Mouse (Mus musculus): ENCODE data around the gene Hba-a2.

Hba-a2 gene

DNA sequence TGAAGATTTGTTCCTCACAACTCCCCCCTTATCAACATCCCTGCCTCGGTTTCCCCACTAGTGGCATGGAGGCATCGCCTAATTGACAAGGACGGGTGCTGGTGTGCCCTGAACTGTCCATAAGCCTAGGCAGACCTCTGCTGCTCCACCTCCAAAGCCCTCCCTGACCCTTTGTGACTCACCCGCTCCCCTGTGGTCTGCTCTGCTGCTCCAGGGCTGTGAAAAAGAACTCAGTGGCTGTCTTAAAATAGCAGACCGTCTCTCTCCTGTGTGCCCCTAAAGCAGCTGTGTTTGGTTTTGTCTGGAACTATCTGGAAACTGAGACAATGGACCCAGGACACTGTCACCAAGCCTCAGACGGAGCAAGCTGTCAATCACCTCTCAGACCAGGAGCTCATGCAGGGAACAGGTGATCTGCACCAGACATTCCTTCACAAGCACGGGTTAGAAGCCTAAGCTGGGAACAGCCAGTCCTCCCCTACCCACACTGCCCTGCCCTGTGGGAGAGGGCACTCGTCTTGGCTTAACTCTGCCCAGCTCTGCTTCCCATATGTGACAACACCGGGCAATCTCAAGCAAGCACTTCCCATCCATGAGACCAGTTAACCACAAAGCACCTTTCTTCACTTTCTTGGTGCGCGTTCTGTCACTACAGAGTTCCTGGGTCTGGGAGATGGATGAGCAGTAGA is 24.4 kb downstream of the Hba-a2 start:
- no peak for DNase-seq

DNA sequence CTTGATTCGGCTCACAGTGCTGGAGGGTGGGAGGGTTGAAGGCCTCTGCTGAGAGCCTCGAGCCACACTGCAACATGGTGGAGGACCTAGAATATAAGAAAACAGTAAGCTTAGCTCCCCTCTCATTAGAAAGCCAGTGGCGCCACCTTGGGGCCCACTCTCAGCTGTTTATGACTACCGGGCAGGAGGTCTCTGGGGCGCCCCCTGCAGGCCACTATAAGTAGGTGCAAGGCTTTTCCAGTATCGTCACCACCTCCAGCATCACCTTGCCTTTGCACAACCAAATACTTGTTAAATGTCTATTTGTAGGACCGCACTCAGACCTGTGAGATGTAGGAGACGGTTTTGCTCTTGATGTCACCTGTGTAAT is 24.9 kb downstream of the Hba-a2 start:
- DNase-seq: peak; percentile 45 to 72

DNA sequence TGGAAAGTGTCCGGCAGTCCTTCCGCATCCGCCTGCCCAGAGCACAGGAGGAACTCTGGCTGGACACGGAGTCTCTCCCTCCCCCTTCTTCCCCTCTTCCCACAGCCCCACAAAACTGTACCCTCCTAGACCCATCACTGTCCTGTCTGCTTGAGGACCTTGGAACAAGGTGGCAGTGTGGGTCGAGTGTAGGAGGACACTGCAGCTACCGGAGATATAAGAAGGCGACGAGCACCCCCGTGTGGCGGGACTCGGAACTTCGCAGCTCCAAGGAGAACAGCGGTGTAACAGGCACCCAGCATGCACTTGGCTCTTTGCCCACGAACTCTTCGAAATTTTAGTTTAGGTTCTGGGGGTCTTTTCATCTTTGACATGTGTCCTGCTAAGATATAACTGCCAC is 28.3 kb downstream of the Hba-a2 start:
- peak; percentile 90 to 93 for DNase-seq

DNA sequence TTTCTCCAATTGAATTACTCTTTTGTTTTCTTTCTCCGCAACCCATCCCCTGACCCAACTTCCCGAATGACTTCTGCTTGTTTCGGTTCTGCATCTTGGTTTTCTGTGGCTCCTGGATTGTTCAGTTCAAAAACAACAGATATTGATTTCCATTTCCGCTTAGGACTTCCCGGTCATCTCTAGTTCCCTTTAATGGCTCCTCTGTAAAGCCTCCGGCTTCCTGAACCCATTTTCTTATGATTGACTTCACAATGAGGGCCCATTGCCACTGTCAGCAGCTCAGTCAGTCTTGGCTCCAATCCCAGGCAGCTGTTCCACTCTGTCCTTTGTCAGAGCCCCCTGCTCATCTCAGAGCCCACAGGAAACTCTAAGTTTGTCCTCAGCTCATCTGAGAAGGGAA is 34.8 kb downstream of the Hba-a2 start:
- DNase-seq: no peak

DNA sequence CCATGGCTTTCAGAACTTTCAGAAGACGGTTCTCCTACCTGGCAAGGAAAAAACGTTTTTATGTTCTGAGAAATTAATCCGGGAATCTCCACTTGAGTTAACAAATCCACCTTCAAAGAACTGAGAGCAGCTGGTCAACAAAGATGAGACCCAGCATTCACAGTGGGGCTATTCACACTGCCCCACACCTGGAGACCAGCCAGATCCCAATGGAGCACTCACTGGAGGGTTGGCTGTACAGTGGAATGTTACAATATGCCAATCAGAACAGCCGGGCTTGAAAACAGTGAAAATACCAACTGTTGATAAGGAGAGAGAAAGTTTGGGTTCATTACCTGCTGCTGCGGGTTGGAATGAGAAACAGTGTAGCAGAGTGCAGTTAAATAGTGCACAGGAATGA is 35.6 kb downstream of the Hba-a2 start:
- DNase-seq: no peak

DNA sequence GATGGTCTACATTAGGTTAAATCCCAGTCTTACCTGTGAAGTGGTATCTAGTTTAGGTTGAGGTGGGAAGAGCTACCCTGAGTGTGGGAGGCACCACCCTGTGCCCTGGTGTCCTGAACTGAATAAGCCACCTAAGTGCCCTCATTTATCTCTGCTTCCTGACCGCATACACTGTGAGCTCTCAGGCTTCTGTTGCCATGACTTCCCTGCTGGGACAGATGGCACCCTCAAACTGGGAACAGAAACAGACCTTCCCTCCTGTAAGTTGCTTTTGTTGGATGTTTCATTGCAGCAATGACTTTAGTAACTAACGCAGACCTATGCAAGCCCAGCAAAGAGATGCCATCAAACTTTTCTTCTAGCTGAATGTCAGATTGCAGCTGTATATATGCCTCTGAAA is 36.9 kb downstream of the Hba-a2 start:
- peak in 1 of 2 experiments; percentile 46 for DNase-seq

DNA sequence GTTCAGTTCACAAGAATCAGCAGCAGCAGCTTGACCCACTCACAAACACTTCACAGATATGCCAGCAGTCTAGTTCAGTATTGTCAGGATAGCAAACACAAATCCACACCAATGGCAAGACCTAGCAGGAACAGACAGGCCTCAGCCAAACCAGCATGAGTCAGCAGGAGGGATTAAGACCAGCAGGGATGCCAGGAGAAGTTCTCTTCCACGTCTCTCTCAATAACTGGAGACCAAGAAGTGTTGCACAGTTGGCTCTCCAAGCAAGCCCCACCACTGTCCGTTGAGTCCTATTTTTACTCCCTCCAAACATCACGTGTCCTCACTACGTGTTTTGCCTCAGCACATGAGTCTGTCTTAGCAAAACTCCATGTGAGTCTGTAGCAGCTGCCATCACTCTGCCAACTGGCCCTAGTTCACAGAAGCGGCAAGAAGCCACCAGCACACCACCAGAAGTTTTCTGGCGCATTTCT is 40.2 kb downstream of the Hba-a2 start:
- DNase-seq: no peak

DNA sequence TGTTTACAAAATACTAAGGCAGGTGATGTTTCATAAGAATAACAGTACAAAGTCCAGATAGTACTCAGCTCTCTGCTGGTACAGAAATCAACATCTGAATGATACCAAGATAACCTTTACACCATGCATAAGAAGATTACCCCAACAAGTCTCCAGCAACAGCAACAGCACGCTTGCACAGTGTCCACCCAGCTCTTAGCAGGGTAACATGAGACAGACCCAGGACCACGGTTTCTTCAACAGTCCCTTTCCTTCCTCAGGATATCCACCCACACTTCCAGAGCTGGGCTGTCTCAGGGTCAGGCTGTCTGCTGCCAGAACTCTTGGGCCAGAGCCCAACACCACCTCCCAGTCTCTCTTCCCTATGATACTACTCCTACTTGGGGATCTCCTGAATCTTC is 42.8 kb downstream of the Hba-a2 start:
- peak in 1 of 2 experiments; percentile 37 for DNase-seq

DNA sequence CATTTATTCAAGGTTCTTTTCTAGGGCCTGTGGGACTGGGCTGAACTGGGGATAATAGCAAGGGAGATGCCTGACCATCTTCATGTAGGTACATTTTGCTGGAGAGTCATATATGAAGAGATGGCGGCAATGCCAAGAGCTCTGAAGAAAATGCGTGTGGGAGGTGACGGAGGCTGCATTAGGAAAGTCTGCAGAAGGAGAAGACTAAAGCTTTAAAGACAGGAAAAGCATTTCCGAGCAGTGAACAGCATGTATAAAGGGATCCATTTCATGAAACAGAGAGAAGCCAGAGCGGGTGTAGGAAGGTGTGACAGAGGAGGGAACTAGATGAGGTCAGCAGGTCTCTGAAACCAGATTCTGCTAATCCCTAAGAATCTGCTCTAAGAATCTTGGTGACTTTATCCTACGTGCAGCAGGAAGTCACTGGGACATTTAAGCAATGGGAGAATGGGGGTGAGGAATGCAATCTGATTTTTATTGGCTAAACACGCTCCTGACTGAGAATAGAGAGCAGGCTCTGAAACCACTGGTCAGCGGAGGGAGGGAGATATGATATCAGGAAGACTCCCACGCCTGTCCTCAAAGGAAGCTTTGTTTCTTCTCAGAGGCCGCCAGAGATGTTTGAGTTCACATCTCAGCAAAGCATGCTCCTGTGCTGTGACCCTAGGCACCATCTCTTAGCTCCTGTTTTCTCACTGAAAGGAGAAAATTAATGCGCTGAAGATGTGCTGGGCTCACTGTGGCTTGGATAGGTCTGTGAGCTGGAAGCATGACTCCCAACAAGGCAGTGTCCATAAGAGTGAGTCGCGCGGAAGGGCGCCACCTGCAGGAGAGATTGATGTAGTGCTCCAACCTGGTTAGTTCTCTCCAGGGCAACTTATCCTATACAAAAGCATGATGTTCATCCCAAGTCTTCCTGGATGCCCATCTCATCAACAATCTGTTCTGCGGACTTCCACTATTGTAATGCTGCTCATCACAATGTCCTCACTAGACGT is 44.5 kb downstream of the Hba-a2 start:
- DNase-seq: peak; percentile 49 to 65

DNA sequence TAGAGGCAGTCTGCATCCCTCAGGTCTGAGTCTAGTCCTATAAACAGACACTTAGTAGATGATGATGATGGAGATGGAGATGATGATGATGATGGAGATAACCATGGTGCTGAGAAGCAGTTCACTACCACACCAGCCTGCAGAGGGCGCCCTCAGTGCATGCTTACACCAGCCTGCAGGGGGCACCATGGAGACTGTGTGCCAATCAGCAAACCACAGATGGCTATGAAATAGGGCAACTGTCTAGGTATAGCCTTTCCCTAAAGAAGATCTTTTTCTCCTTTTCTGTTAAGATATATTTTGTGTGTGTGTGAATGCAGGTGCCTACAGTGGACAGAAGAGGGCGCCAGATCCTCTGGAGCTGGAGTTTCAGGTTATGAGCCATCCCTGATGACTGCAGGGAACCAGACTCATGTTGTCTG is 46.5 kb downstream of the Hba-a2 start:
- DNase-seq: peak; percentile 52 to 70

DNA sequence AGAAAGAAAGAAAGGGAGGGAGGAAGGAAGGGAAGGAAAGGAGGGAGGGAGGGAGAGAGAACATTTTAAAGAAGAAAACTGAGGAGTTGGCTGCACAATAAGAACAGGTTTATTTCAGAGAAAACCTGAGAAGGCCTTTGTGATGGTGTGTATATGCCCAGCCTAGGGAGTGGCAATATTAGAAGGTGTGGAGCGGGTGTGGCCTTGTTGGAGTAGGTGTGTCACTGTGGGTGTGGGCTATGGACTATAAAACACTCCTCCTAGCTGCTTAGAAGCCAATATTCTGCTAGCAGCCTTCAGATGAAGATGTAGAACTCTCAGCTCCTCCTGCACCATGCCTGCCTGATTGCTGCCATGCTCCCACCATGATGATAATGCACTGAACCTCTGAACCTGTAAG is 47.1 kb downstream of the Hba-a2 start:
- no peak for DNase-seq

DNA sequence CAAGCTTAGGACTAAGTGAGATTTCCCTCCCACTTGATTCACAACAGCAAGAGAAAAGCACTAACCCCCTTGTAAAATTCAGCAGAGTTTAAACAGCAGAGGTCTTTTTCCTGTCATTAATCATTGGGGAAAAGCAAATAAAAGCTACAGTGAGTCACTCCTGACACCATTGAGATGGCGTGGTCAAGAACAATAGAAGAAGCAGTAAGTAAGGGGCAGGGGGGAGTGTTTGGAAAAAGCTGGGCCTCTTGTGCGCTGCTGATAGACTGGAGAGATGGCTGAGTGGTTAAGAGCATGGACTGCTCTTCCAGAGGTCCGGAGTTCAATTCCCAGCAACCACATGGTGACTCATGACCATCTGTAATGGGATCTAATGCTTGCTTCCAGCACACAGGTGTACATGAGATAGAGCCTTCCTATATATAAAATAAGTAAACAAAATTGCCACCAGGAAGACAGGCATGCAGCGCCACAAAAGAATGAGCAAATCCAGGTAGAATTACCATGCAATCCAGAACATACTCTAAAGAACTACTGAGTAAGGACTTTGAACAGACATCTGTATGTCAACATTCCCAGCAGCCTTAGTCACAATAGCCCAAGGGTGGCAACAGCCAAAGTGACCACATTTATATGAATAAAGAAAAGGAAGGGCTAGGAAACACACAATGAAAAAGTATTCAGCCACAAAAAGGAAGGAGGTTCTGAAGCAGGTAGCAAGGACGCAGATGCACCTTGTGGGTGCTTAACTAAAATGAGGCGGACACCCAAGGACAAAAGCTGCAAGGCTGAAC is 49.4 kb downstream of the Hba-a2 start:
- no peak for DNase-seq
